Mouse (Mus musculus) lung, postnatal 0 days (tissue): Measurements from ENCODE around the gene Lbx1.

Experiments used
- CTCF ChIP-seq: IDR thresholded peaks from 2 replicates; pipeline ENCODE4 v1.5.1; 2016; ENCODE audit warnings: antibody characterized with exemption, mild to moderate bottlenecking
- EP300 ChIP-seq: IDR thresholded peaks from 2 replicates; pipeline ENCODE4 v1.6.1; 2016; ENCODE audit warnings: antibody characterized with exemption, mild to moderate bottlenecking, control low read depth

DNA sequence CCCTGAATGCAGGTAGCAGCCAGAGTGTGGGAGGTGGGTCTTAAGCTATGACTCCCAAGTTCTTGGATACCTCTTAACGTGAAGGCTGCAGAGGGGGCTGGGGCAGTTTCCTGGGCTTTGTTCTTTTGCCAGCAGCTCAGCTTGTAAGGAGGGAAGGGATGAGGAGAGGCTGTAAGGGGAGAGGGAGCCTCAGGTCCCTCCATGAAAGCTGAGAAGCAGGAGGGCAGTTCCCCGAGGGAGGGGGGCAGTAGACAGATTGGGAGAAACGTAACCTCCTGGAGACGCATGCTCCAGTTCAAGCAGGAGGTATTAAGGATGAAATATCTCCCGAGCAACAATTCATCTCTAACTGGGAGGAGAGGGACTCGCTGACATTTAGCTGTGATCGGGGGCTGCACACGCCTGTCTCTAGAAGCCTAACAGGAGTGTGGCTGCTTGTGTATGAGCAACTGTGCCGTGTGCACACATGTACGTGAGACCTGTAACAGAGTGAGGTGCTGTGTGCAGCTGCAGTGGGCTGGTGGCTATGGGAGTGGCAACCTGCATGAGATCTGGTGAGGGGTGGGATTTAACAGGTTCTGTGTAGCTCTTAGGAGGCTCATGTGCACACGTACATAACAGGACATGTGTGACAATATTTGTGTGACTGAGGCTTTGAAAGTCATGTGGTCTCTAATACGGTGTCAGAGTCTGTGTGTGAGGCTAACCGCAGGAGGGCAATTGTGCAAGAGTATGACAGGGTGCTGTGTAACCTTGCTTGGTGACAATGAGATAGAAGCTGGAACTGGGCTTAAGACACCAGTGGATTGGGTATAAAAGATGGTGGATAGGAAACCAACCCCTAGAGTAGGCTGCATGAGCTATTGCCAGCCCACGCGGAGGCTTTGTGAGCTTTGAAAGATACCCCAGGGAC is 22.1 kb upstream of the Lbx1 start:
- TF ChIP-seq EP300 (no peak), CTCF (no peak)
